Mouse (Mus musculus): ENCODE measurements at regions not wholly inside any gene's neighbourhood (a gene's known extent, or its start where the extent isn't known, plus 50 kb on each side); places are given as distances from the start of the nearest gene placed in this dataset.
A peak's percentile ranks its signal among the peaks of the same experiment; 100 is the strongest.

DNA sequence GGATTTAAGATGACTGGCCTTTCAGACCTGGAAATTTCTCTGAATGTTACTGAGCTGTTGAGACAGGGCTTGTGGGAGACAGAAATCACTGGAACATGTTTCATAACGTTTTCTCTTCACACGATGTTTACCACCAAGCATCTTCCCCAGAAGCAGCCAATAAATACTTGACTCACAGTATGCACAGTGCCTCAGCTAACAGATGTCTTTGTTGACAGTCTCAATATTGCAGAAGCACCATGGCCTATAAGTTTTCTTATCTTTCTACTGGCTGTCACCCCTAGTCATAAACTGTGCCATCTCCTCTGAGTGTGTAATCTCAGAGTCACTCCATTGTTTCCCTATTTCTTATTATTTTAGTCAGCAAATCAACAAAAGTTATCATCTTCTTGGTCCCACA lies 187.9 kb upstream of the Gm38303 start:
- no peak for DNase-seq

DNA sequence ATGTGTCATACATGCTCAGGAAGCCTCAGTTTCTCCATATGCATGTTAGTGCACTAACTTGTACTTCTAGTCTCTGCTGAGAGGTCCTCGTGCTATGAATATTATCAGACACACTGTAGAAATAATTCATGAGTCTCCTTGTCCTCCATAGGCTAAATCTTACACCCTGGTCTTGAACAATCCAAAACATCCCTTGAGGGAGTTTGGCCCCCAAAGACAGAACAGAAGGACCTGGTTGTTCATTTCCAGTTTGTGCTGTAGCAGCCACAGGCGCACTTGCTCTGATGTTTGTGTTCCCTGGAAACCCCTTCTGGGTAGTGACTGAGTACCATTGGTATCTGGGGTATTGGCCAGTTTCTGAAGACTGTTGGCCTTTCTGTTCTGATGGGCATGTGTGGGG lies 176.7 kb upstream of the Gm38303 start:
- DNase-seq, result no peak

GRCm38 (mm10) chr3:10511376-10511775 lies 175.9 kb upstream of the Gm38303 start:
- DNase-seq, result peak; percentile 17
